Mouse (Mus musculus) myocyte (in vitro differentiated cells): Measurements from ENCODE around the gene Micall2.

Source experiments
- POLR2A ChIP-seq: IDR thresholded peaks from one replicate; pipeline ENCODE4 v1.6.1; 2011; ENCODE audit warnings: low read depth, mild to moderate bottlenecking, control low read depth, moderate library complexity; ENCODE audit not compliant: insufficient read length
- TCF12 ChIP-seq: IDR thresholded peaks from one replicate; pipeline ENCODE4 v1.6.1; 2011; ENCODE audit warnings: mild to moderate bottlenecking, control low read depth; ENCODE audit not compliant: poor library complexity, insufficient read depth, severe bottlenecking
- USF1 ChIP-seq: IDR thresholded peaks from one replicate; pipeline ENCODE4 v1.6.1; 2011; ENCODE audit warnings: low read depth, mild to moderate bottlenecking, control low read depth, moderate library complexity

DNA sequence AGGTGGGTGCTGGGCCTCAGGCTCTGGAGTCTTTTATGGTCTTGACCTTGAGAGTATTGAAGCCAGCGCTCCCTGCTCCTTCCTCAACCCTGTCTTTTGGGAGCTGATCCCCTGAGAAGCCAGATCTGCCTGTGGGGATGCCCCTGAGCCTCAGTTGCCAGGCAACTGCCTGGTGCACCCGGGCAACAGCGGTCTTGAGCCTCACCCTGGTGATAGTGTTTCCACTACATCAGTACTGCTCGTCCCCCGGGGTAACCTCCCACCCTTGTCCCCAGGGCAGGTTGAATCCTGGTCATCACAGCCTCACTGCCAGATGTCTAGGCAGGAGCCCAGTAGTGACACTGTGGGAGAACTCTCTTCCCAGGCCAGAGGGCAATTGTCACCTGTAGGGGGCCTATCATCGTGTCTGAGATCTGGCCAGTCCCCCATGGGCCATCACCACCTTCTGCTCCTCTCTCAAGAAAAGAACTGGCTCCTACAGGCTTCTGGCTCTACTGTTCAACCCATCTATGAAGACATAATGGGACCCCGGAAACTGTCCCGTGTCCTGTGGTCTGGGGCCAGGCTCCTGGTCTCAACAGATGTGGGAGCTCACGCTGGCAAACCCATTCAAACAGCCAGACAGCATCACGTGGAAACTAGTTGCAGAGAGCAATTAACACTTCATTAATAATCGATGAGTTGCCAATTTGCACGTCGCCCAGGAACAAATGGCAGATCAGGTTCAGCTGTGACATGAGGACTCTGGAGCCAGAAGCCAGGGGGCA, 61.0 kb downstream of the Micall2 start:
- no peak for TF ChIP-seq POLR2A
- TF ChIP-seq TCF12: no peak
- no peak for TF ChIP-seq USF1
